Mouse (Mus musculus): ENCODE measurements around the gene Wdr60. TPM values are rescaled to one million over a fixed set of nuclear protein-coding genes. Genes with fewer than 3 reads are reported as not detected.

Gene Wdr60
- not detected in 2 replicates for polyA plus RNA-seq (2012; ENCODE audit: insufficient read depth, insufficient read length, low replicate concordance, missing spikeins)

GRCm38 (mm10) chr12:116262555-116263341 lies at the start of gene Wdr60:
Wdr60 (minus strand) TSS chr12:116263022.
- no peak within 1 kb of the TSS; the same call in 1 of the 2 replicates for H3K27ac ChIP-seq (ENCODE audit: insufficient read depth, low read depth, low read length)
- WGBS, result 3% methylated on average over 47 of the region's 47 CpGs

GRCm38 (mm10) chr12:116308612-116309011 lies 45.8 kb upstream of the Wdr60 start:
- Histone ChIP-seq H3K4me1 (ENCODE audit: control insufficient read depth, insufficient read depth, low read length) (peaks cover 4% of the 10 kb centered on the region; the same call in 1 of the 2 replicates), H3K27ac (ENCODE audit: insufficient read depth, low read depth, low read length) (no peak overlapping the region), H3K4me3 (ENCODE audit: insufficient read depth, low read depth, low read length) (no peak overlapping the region)
- WGBS, result 95% methylated on average over 2 of the region's 2 CpGs
- no peak for TF ChIP-seq CTCF (IDR thresholded peaks at IDR 0.05; ENCODE audit: insufficient read depth, low read depth, low read length)
- TF ChIP-seq POLR2A (IDR thresholded peaks at IDR 0.05; ENCODE audit: insufficient read depth, low read depth, low read length), result no peak

More at GRCm38 (mm10) chr12:116262555-116263341, at the start of gene Wdr60:
- TF ChIP-seq CTCF (IDR thresholded peaks at IDR 0.05; ENCODE audit: insufficient read depth, low read depth, low read length) (no peak), POLR2A (IDR thresholded peaks at IDR 0.05; ENCODE audit: insufficient read depth, low read depth, low read length) (peak; percentile 75)
- Histone ChIP-seq H3K4me1 (ENCODE audit: control insufficient read depth, insufficient read depth, low read length) (no peaks in the 10 kb centered on the region), H3K4me3 (ENCODE audit: insufficient read depth, low read depth, low read length) (peak within 1 kb of the TSS; percentile 99)

- Histone ChIP-seq H3K27ac (ENCODE audit: insufficient read depth, low read depth, low read length) (no peak overlapping the region), H3K4me1 (ENCODE audit: control insufficient read depth, insufficient read depth, low read length) (peaks cover 4% of the 10 kb centered on the region; the same call in 1 of the 2 replicates), H3K4me3 (ENCODE audit: insufficient read depth, low read depth, low read length) (no peak overlapping the region)
- 91% methylated on average over 3 of the region's 3 CpGs for WGBS
- TF ChIP-seq POLR2A (IDR thresholded peaks at IDR 0.05; ENCODE audit: insufficient read depth, low read depth, low read length), result no peak
Measured at GRCm38 (mm10) chr12:116307870-116308269, 45.0 kb upstream of the Wdr60 start.

- no peak for TF ChIP-seq CTCF (IDR thresholded peaks at IDR 0.05; ENCODE audit: insufficient read depth, low read depth, low read length)
- no peak for TF ChIP-seq POLR2A (IDR thresholded peaks at IDR 0.05; ENCODE audit: insufficient read depth, low read depth, low read length)
- no peak overlapping the region for H3K27ac ChIP-seq (ENCODE audit: insufficient read depth, low read depth, low read length)
- 33% methylated on average over 1 of the region's 1 CpGs for WGBS
- H3K4me1 ChIP-seq (ENCODE audit: control insufficient read depth, insufficient read depth, low read length), result peaks cover 4% of the 10 kb centered on the region; the same call in 1 of the 2 replicates
- no peak overlapping the region for H3K4me3 ChIP-seq (ENCODE audit: insufficient read depth, low read depth, low read length)
Measured at GRCm38 (mm10) chr12:116306042-116306441, 43.2 kb upstream of the Wdr60 start.

GRCm38 (mm10) chr12:116302181-116302580 lies 39.4 kb upstream of the Wdr60 start:
- Histone ChIP-seq H3K4me1 (ENCODE audit: control insufficient read depth, insufficient read depth, low read length) (no peaks in the 10 kb centered on the region), H3K4me3 (ENCODE audit: insufficient read depth, low read depth, low read length) (no peak overlapping the region), H3K27ac (ENCODE audit: insufficient read depth, low read depth, low read length) (no peak overlapping the region)
- TF ChIP-seq POLR2A (IDR thresholded peaks at IDR 0.05; ENCODE audit: insufficient read depth, low read depth, low read length), result no peak

GRCm38 (mm10) chr12:116299906-116300305 lies 37.1 kb upstream of the Wdr60 start:
- TF ChIP-seq CTCF (IDR thresholded peaks at IDR 0.05; ENCODE audit: insufficient read depth, low read depth, low read length) (no peak), POLR2A (IDR thresholded peaks at IDR 0.05; ENCODE audit: insufficient read depth, low read depth, low read length) (no peak)
- Histone ChIP-seq H3K4me3 (ENCODE audit: insufficient read depth, low read depth, low read length) (no peak overlapping the region), H3K27ac (ENCODE audit: insufficient read depth, low read depth, low read length) (no peak overlapping the region), H3K4me1 (ENCODE audit: control insufficient read depth, insufficient read depth, low read length) (no peaks in the 10 kb centered on the region)
- WGBS, result 89% methylated on average over 2 of the region's 2 CpGs

GRCm38 (mm10) chr12:116293599-116294292 lies 30.9 kb upstream of the Wdr60 start:
- H3K4me3 ChIP-seq (ENCODE audit: insufficient read depth, low read depth, low read length), result no peak overlapping the region
- TF ChIP-seq POLR2A (IDR thresholded peaks at IDR 0.05; ENCODE audit: insufficient read depth, low read depth, low read length), result no peak
- no peak for TF ChIP-seq CTCF (IDR thresholded peaks at IDR 0.05; ENCODE audit: insufficient read depth, low read depth, low read length)
- H3K27ac ChIP-seq (ENCODE audit: insufficient read depth, low read depth, low read length), result no peak overlapping the region
- 73% methylated on average over 4 of the region's 4 CpGs for WGBS
- H3K4me1 ChIP-seq (ENCODE audit: control insufficient read depth, insufficient read depth, low read length), result no peaks in the 10 kb centered on the region

- H3K27ac ChIP-seq (ENCODE audit: insufficient read depth, low read depth, low read length), result no peak overlapping the region
- H3K4me1 ChIP-seq (ENCODE audit: control insufficient read depth, insufficient read depth, low read length), result no peaks in the 10 kb centered on the region
- H3K4me3 ChIP-seq (ENCODE audit: insufficient read depth, low read depth, low read length), result no peak overlapping the region
- TF ChIP-seq CTCF (IDR thresholded peaks at IDR 0.05; ENCODE audit: insufficient read depth, low read depth, low read length), result no peak
- TF ChIP-seq POLR2A (IDR thresholded peaks at IDR 0.05; ENCODE audit: insufficient read depth, low read depth, low read length), result no peak
- 60% methylated on average over 2 of the region's 2 CpGs for WGBS
Measured at GRCm38 (mm10) chr12:116293185-116293584, 30.4 kb upstream of the Wdr60 start.

- TF ChIP-seq CTCF (IDR thresholded peaks at IDR 0.05; ENCODE audit: insufficient read depth, low read depth, low read length) (no peak), POLR2A (IDR thresholded peaks at IDR 0.05; ENCODE audit: insufficient read depth, low read depth, low read length) (no peak)
- Histone ChIP-seq H3K4me1 (ENCODE audit: control insufficient read depth, insufficient read depth, low read length) (no peaks in the 10 kb centered on the region), H3K4me3 (ENCODE audit: insufficient read depth, low read depth, low read length) (no peak overlapping the region), H3K27ac (ENCODE audit: insufficient read depth, low read depth, low read length) (no peak overlapping the region)
- WGBS, result 55% methylated on average over 2 of the region's 2 CpGs
Measured at GRCm38 (mm10) chr12:116283511-116283910, 20.7 kb upstream of the Wdr60 start.
